Mouse (Mus musculus): ENCODE measurements at regions not wholly inside any gene's neighbourhood (a gene's known extent, or its start where the extent isn't known, plus 50 kb on each side); places are given as distances from the start of the nearest gene placed in this dataset.

DNA sequence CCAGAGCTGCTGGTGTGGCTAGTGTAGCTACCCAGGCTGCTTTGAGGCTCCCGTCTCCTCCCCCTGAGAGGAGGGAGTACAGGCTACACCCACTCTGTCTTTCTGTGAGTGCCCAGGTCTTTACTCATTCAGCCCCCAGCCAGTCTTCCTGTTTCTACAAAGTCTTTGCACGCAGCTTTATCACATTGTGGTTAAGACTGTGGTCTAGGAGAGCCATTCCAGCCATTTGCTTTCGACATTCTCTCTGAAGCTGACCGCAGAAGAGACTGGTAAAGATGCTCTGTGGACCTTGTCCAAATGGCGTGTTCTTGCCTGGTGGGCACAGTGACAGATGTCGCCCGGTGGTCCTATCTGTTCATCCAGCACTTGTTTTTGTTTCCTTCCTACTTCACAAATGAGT, 62.0 kb downstream of the Tpra1 start:
- peaks cover 10% of the 10 kb centered on the region for H3K4me1 ChIP-seq (ENCODE audit: control insufficient read depth, insufficient read depth, low read length)
- 83% methylated on average over 7 of the region's 7 CpGs for WGBS
- no peak overlapping the region for H3K4me2 ChIP-seq (ENCODE audit: low read depth, low read length)
- no peak overlapping the region for H3K4me3 ChIP-seq (ENCODE audit: low read depth, low read length)
- ATAC-seq (ENCODE audit: low read depth) (no peak), DNase-seq (ENCODE audit: low spot score) (no peak)
- H3K36me3 ChIP-seq (ENCODE audit: control insufficient read depth, insufficient read depth, low read length), result no peaks in the 10 kb centered on the region
- no peak overlapping the region for H3K9ac ChIP-seq (ENCODE audit: low read depth, low read length)
- no peak overlapping the region for H3K27ac ChIP-seq (replicated peaks; ENCODE audit: low read depth, low read length)
- no peaks in the 10 kb centered on the region for H3K27me3 ChIP-seq (replicated peaks; ENCODE audit: control insufficient read depth, insufficient read depth, low read length)
- no peaks in the 10 kb centered on the region for H3K9me3 ChIP-seq (ENCODE audit: control insufficient read depth, low read length)

DNA sequence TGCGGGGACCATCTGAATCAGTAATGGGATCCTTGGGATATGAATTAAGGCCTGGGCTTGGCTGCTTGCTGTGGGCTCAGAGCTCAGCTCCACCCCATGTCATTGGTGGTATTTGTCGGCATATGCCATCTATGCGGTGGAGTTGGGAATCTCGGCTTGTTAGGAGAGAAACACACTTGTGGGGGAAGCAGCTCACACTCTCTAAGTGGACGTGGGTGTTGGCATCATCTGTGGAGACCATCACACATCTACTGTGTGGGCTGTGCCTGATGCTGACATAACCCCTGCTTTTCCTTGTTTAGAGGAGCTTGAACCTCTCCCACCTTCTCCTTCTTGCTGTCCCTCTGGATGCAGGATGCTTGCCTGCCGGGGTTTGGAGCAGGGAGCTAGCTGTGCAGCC, 62.9 kb downstream of the Tpra1 start:
- WGBS, result 80% methylated on average over 6 of the region's 6 CpGs
- H3K9ac ChIP-seq (ENCODE audit: low read depth, low read length), result no peak overlapping the region
- H3K9me3 ChIP-seq (ENCODE audit: control insufficient read depth, low read length), result no peaks in the 10 kb centered on the region
- no peaks in the 10 kb centered on the region for H3K27me3 ChIP-seq (replicated peaks; ENCODE audit: control insufficient read depth, insufficient read depth, low read length)
- ATAC-seq (ENCODE audit: low read depth) (no peak), DNase-seq (ENCODE audit: low spot score) (no peak)
- H3K4me2 ChIP-seq (ENCODE audit: low read depth, low read length), result no peak overlapping the region
- H3K27ac ChIP-seq (replicated peaks; ENCODE audit: low read depth, low read length), result no peak overlapping the region
- H3K4me3 ChIP-seq (ENCODE audit: low read depth, low read length), result no peak overlapping the region
- no peaks in the 10 kb centered on the region for H3K36me3 ChIP-seq (ENCODE audit: control insufficient read depth, insufficient read depth, low read length)
- peaks cover 10% of the 10 kb centered on the region for H3K4me1 ChIP-seq (ENCODE audit: control insufficient read depth, insufficient read depth, low read length)

DNA sequence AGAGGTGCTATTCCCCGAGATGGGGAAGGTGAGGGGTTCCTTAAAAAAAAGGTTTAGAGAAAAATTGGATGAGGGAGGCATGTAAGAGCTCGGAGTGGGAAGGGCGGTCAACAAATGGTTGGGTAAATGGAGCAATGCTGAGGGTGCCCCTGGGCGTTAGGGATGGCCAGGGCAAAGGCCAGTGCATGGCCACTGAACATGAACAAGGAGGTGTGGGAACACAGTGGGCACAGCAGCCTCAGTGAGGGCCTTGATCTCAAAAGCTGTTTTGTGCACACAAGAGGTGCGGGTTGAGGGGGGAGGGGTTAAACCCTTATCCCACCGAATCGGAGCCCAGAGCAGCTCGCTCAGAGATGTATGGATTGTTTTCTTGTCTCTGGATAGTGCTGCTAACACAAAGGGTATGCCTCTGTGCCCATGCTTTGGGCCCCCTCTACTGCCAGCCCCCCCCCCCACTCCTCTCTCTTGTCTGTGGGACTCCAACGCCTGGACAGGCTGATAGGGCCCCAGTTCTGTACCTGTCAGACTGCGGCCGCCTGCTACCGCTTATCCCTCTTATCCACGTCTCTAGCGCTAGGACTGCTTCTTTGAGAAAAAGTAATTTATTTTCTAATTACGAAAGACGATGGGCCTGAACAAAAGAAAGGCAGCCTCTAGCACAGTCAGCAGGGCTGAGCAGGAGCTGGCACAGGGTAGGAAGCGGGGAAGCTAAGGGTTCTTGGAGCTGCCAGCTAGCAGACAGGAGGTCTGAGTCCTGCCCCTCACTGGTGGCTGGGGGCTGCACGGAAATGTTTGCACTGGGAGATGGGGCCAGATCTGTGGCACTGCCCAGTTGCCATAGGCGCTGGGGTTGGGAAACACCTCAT, 63.5 kb downstream of the Tpra1 start:
- Histone ChIP-seq H3K4me1 (ENCODE audit: control insufficient read depth, insufficient read depth, low read length) (peaks cover 5% of the 10 kb centered on the region), H3K9ac (ENCODE audit: low read depth, low read length) (no peak overlapping the region)
- no peak for ATAC-seq (ENCODE audit: low read depth)

DNA sequence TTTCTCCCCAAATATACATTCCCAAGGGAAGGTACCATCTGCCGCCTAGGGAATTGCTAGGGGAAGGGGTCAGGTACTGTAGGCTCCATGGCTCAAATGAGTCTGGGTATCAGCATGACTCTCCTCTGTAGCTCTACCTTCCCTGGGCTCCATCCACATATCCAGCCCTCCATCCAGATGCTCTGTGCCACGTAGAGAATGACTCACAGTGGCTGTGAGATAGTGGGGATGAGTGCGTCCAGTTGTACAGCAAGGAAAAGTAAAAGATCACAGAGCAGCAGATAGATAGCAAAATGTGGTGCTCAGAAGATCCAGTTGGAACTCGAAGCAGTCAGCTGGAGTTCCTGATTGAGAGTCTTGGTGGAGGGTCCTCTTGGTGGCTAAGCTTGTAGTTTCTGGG, 64.5 kb downstream of the Tpra1 start:
- H3K4me1 ChIP-seq (ENCODE audit: control insufficient read depth, insufficient read depth, low read length), result no peaks in the 10 kb centered on the region
- WGBS, result 82% methylated on average over 4 of the region's 4 CpGs
- no peak for DNase-seq (ENCODE audit: low spot score)
- no peaks in the 10 kb centered on the region for H3K27me3 ChIP-seq (replicated peaks; ENCODE audit: control insufficient read depth, insufficient read depth, low read length)
- no peak overlapping the region for H3K4me2 ChIP-seq (ENCODE audit: low read depth, low read length)
- no peak overlapping the region for H3K4me3 ChIP-seq (ENCODE audit: low read depth, low read length)
- no peak overlapping the region for H3K27ac ChIP-seq (replicated peaks; ENCODE audit: low read depth, low read length)
- no peak for ATAC-seq (ENCODE audit: low read depth)
- no peaks in the 10 kb centered on the region for H3K36me3 ChIP-seq (ENCODE audit: control insufficient read depth, insufficient read depth, low read length)
- no peaks in the 10 kb centered on the region for H3K9me3 ChIP-seq (ENCODE audit: control insufficient read depth, low read length)
- no peak overlapping the region for H3K9ac ChIP-seq (ENCODE audit: low read depth, low read length)

More for the DNA sequence above, 63.5 kb downstream of the Tpra1 start:
- Histone ChIP-seq H3K4me2 (ENCODE audit: low read depth, low read length) (no peak overlapping the region), H3K4me3 (ENCODE audit: low read depth, low read length) (no peak overlapping the region), H3K36me3 (ENCODE audit: control insufficient read depth, insufficient read depth, low read length) (no peaks in the 10 kb centered on the region), H3K27ac (replicated peaks; ENCODE audit: low read depth, low read length) (no peak overlapping the region), H3K9me3 (ENCODE audit: control insufficient read depth, low read length) (no peaks in the 10 kb centered on the region), H3K27me3 (replicated peaks; ENCODE audit: control insufficient read depth, insufficient read depth, low read length) (no peaks in the 10 kb centered on the region)
- 56% methylated on average over 19 of the region's 19 CpGs for WGBS
- DNase-seq (ENCODE audit: low spot score), result no peak

DNA sequence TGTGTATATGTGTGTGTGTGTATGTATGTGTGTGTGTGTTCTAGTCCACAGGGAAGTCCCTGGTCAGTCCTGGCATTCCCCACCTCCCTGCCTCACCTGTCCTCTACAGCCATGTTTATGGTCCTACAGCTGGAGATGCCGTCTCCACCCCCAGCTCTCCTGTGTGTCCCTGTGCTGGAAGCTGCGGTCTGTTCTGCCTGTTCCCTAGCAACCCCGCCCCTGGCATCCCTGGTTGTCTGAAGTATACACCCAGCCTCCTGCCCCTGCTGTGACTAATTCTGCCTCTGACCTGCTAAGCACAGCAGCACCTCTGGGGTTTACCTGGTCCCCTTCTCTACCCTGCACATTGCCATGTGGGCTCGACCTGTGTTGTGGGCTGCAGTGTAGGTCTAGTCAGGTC, 66.8 kb downstream of the Tpra1 start:
- ATAC-seq (ENCODE audit: low read depth) (no peak), DNase-seq (ENCODE audit: low spot score) (no peak)
- 39% methylated on average over 4 of the region's 4 CpGs for WGBS
- H3K4me2 ChIP-seq (ENCODE audit: low read depth, low read length), result no peak overlapping the region
- no peak overlapping the region for H3K4me3 ChIP-seq (ENCODE audit: low read depth, low read length)
- no peaks in the 10 kb centered on the region for H3K9me3 ChIP-seq (ENCODE audit: control insufficient read depth, low read length)
- no peak overlapping the region for H3K27ac ChIP-seq (replicated peaks; ENCODE audit: low read depth, low read length)
- H3K27me3 ChIP-seq (replicated peaks; ENCODE audit: control insufficient read depth, insufficient read depth, low read length), result no peaks in the 10 kb centered on the region
- H3K9ac ChIP-seq (ENCODE audit: low read depth, low read length), result no peak overlapping the region
- H3K4me1 ChIP-seq (ENCODE audit: control insufficient read depth, insufficient read depth, low read length), result no peaks in the 10 kb centered on the region
- H3K36me3 ChIP-seq (ENCODE audit: control insufficient read depth, insufficient read depth, low read length), result no peaks in the 10 kb centered on the region

DNA sequence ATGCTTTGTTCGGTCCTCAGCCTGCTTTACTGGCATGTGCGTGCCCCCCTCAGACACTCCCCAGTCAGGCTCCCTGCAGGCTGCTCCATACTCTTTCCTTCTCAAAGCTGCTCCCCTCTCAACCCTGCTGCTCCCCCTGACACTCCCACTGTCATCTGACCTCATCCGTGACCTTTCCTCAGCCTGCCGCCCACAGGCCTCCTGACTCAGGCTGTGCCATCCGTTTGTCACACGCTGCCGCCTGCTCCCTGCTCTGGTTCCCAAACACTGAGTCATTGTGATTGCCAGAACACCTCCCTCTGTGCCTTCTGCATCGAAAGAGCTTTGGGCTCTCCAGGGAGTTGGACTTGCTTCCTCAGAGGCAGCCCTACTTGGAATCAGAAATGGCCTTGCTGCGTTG, 69.7 kb downstream of the Tpra1 start:
- H3K4me2 ChIP-seq (ENCODE audit: low read depth, low read length), result no peak overlapping the region
- no peaks in the 10 kb centered on the region for H3K27me3 ChIP-seq (replicated peaks; ENCODE audit: control insufficient read depth, insufficient read depth, low read length)
- DNase-seq (ENCODE audit: low spot score), result peak; percentile 22
- 22% methylated on average over 9 of the region's 9 CpGs for WGBS
- H3K36me3 ChIP-seq (ENCODE audit: control insufficient read depth, insufficient read depth, low read length), result no peaks in the 10 kb centered on the region
- no peak overlapping the region for H3K9ac ChIP-seq (ENCODE audit: low read depth, low read length)
- H3K4me1 ChIP-seq (ENCODE audit: control insufficient read depth, insufficient read depth, low read length), result no peaks in the 10 kb centered on the region
- H3K27ac ChIP-seq (replicated peaks; ENCODE audit: low read depth, low read length), result no peak overlapping the region
- H3K4me3 ChIP-seq (ENCODE audit: low read depth, low read length), result no peak overlapping the region
- ATAC-seq (ENCODE audit: low read depth), result no peak
- no peaks in the 10 kb centered on the region for H3K9me3 ChIP-seq (ENCODE audit: control insufficient read depth, low read length)

DNA sequence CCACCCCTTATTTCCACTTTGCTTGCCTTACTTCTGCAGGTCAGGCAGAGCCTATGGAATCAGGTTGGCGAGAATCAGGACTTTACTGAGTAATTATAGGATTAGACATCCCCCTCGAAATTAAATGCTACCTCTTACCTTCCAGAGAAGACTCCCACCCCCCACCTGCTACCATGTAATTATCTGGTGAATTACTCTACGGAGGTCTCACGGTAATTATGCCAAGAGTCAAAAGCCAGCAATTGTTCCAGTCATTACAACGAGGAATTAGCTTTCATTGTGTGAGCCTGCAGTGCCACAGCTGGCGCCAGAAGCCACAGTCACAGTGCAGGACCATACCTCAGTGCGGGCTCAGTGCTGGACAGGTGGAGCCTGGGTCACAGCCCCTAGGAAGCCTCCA, 72.4 kb downstream of the Tpra1 start:
- DNase-seq (ENCODE audit: low spot score), result peak; percentile 50

DNA sequence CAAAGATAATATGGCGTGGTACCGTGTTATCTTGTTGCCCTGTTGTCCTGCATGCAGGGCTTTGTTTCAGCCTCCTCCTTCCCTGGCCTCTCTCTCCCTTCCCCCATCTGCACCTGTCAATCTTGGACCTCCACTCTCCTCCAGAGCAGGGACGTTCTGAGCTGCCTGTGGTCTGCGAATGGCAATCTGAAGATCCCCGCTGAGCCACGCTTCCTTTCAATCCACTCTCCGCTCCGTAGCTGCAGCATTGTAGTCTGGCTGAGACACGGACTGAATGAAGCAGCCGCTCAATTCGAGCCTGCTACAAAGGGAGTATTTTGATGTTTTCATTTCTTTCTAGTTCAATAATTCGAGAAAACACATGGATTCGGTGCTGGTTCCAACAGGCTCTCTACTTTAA, 74.5 kb downstream of the Tpra1 start:
- Histone ChIP-seq H3K9ac (ENCODE audit: low read depth, low read length) (no peak overlapping the region), H3K27me3 (replicated peaks; ENCODE audit: control insufficient read depth, insufficient read depth, low read length) (no peaks in the 10 kb centered on the region; the same call in 1 of the 2 replicates), H3K27ac (replicated peaks; ENCODE audit: low read depth, low read length) (no peak overlapping the region), H3K4me1 (ENCODE audit: control insufficient read depth, insufficient read depth, low read length) (no peaks in the 10 kb centered on the region), H3K4me2 (ENCODE audit: low read depth, low read length) (no peak overlapping the region), H3K9me3 (ENCODE audit: control insufficient read depth, low read length) (no peaks in the 10 kb centered on the region), H3K4me3 (ENCODE audit: low read depth, low read length) (no peak overlapping the region), H3K36me3 (ENCODE audit: control insufficient read depth, insufficient read depth, low read length) (no peaks in the 10 kb centered on the region)
- peak; percentile 28 for DNase-seq (ENCODE audit: low spot score)
- 7% methylated on average over 13 of the region's 13 CpGs for whole genome bisulfite sequencing
- ATAC-seq (ENCODE audit: low read depth), result no peak

More for the DNA sequence above, 72.4 kb downstream of the Tpra1 start:
- H3K9me3 ChIP-seq (ENCODE audit: control insufficient read depth, low read length), result no peaks in the 10 kb centered on the region
- H3K27ac ChIP-seq (replicated peaks; ENCODE audit: low read depth, low read length), result no peak overlapping the region
- ATAC-seq (ENCODE audit: low read depth), result peak; percentile 45; the same call in 1 of the 2 replicates
- no peaks in the 10 kb centered on the region for H3K4me1 ChIP-seq (ENCODE audit: control insufficient read depth, insufficient read depth, low read length)
- no peak overlapping the region for H3K4me3 ChIP-seq (ENCODE audit: low read depth, low read length)
- H3K27me3 ChIP-seq (replicated peaks; ENCODE audit: control insufficient read depth, insufficient read depth, low read length), result no peaks in the 10 kb centered on the region; the same call in 1 of the 2 replicates
- H3K4me2 ChIP-seq (ENCODE audit: low read depth, low read length), result no peak overlapping the region
- no peak overlapping the region for H3K9ac ChIP-seq (ENCODE audit: low read depth, low read length)
- WGBS, result 12% methylated on average over 7 of the region's 7 CpGs
- H3K36me3 ChIP-seq (ENCODE audit: control insufficient read depth, insufficient read depth, low read length), result no peaks in the 10 kb centered on the region

DNA sequence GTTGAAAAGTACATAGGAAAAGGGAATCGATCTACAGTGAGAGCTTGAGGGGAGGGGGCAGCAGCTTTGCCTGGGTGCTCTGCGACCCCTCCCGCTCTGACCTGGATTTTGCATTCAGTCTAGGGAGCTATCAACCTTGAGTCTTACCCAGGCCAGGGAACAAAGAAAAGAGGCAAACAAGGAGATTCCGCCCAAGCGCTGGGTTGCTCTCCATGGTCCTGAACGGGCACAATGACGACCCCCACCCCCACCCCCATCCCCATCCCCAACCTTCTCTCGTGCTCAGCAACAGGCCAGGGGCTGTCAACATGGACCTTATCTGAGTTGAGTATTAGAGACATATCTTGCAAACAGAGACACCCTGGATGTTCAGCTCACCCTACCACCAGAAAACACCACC, 74.9 kb downstream of the Tpra1 start:
- Histone ChIP-seq H3K4me3 (ENCODE audit: low read depth, low read length) (no peak overlapping the region), H3K9me3 (ENCODE audit: control insufficient read depth, low read length) (no peaks in the 10 kb centered on the region), H3K27ac (replicated peaks; ENCODE audit: low read depth, low read length) (no peak overlapping the region), H3K9ac (ENCODE audit: low read depth, low read length) (no peak overlapping the region), H3K36me3 (ENCODE audit: control insufficient read depth, insufficient read depth, low read length) (no peaks in the 10 kb centered on the region), H3K4me2 (ENCODE audit: low read depth, low read length) (no peak overlapping the region), H3K4me1 (ENCODE audit: control insufficient read depth, insufficient read depth, low read length) (no peaks in the 10 kb centered on the region), H3K27me3 (replicated peaks; ENCODE audit: control insufficient read depth, insufficient read depth, low read length) (no peaks in the 10 kb centered on the region; the same call in 1 of the 2 replicates)
- ATAC-seq (ENCODE audit: low read depth) (no peak), DNase-seq (ENCODE audit: low spot score) (peak; percentile 19)
- 3% methylated on average over 8 of the region's 8 CpGs for WGBS

Data from embryonic facial prominence, embryonic 14.5 days (tissue).